Mouse (Mus musculus) liver, adult (tissue): Measurements from ENCODE around the gene Gm13696.

Experiments used
- GATA4 ChIP-seq: IDR thresholded peaks from 2 replicates; pipeline ENCODE4 v1.6.1; 2014; ENCODE audit warnings: mild to moderate bottlenecking, low read length; ENCODE audit not compliant: insufficient replicate concordance

The Gm13696 gene

GRCm38 (mm10) chr2:84021930-84022329 is 49.0 kb downstream of the Gm13696 start:
- no peak for TF ChIP-seq GATA4

- TF ChIP-seq GATA4: no peak
Observed at GRCm38 (mm10) chr2:84022905-84023304, 50.0 kb downstream of the Gm13696 start.

DNA sequence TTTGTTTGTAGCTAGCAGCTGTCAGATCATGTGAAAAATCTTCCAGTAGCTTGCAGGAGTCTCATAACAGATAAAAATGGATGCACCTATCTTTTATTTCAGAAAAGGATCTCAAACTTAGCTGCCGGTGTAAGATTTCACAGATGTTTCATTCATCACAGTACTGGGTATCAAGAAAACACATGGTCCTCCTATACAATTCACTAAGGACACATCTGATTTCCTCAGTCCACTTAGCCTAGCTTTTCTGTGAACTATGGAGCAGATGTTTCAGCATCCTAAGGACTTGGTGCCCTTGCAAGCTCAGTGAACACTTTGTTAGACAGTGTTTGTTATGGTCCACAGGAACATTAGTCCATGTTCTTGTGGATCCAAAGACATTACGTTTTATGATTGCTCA is 50.4 kb downstream of the Gm13696 start:
- TF ChIP-seq GATA4: no peak
